8 mouse cellular contexts compared by ENCODE assay signal in the genomic region with DNA sequence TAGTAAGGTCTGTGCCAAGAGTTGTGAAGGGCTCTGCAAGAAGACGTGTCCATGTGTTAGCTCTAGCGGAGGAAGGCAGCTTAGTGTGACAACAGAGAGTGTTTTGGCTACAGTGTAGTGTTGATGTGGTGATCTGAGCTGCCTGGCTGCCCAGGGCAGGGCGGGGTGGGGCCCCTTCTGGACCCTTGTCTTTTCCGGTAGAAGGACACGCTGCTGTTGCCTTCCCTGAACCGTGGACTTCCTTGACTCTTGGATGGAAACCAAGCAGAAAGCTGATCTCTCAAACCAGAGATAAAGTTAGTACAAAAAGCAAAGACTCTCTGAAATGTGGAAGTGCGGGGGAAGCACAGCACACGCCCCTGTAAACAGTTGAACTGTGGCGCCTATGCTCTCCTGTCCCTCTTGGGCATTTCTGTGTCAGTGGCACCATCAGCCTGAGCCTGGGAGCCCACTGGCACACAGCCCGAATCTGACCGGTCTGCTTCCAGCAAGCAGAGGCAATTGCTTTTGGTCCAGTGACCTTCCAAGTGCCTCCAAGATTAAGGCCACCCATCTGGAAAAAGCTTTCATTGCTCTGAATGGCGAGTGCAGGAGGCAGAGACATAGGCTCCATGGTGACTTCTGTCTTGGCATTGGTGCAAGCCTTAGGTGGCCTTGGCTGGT. TPM values are rescaled to one million over a fixed set of nuclear protein-coding genes. Genes with fewer than 3 reads are reported as not detected.
DNase-seq lines count a peak whose midpoint lies in the region; ATAC-seq and TF ChIP-seq lines count a peak whose summit lies in the region.

No protein-coding gene starts in this region.

- no peaks in the 10 kb centered on the region for H3K9me3 ChIP-seq in embryonic facial prominence, embryonic 12.5 days
- H3K9me3 ChIP-seq in embryonic facial prominence, embryonic 10.5 days = no peaks in the 10 kb centered on the region
- no peaks in the 10 kb centered on the region for H3K9me3 ChIP-seq in lung, embryonic 15.5 days
- no peaks in the 10 kb centered on the region for H3K9me3 ChIP-seq in limb, embryonic 10.5 days (replicated peaks)

- H3K9ac ChIP-seq in embryonic facial prominence, embryonic 12.5 days = no peak overlapping the region
- H3K9ac ChIP-seq in lung, embryonic 15.5 days = no peak overlapping the region

- no peak for DNase-seq in embryonic facial prominence, embryonic 10.5 days (ENCODE audit: low spot score)
- no peak for DNase-seq in Patski (ENCODE audit: low read depth, low spot score)
- peak; percentile 55 to 91 for DNase-seq in cerebellum, postnatal 4 days (ENCODE audit: low spot score in 2 of 2)
- DNase-seq in heart, postnatal 36 days = peak; percentile 76 to 80
- no peak for DNase-seq in limb, embryonic 10.5 days (ENCODE audit: low spot score)

- 0 out of 2 replicates have a peak, but pooled peaks have one; percentile 47 for ATAC-seq in embryonic facial prominence, embryonic 12.5 days (ENCODE audit: insufficient number of reproducible peaks, insufficient read depth, low FRiP score, low TSS enrichment)
- peak; percentile 80 for ATAC-seq in Patski
- peak; percentile 39; the same call in 1 of the 2 replicates for ATAC-seq in lung, embryonic 15.5 days (ENCODE audit: borderline replicate concordance, extremely low read depth, low FRiP score, low TSS enrichment)

- CTCF ChIA-PET in Patski (lab: Charles Lee) = no interaction called here

- no peak overlapping the region for H3K4me3 ChIP-seq in embryonic facial prominence, embryonic 12.5 days
- H3K4me3 ChIP-seq in embryonic facial prominence, embryonic 10.5 days = no peak overlapping the region
- H3K4me3 ChIP-seq in lung, embryonic 15.5 days = no peak overlapping the region
- H3K4me3 ChIP-seq in small intestine, adult 2 months (ENCODE audit: low read depth, low read length) = no peak overlapping the region
- no peak overlapping the region for H3K4me3 ChIP-seq in limb, embryonic 10.5 days

- POLR2A ChIA-PET in Patski (lab: Charles Lee) = interaction anchor here (0.8 kb wide), 1 partner anchor 26 kb away, joined by 3 read pairs; no protein-coding TSS in a partner anchor

- H3K4me2 ChIP-seq in embryonic facial prominence, embryonic 12.5 days (replicated peaks) = no peak overlapping the region
- H3K4me2 ChIP-seq in lung, embryonic 15.5 days = no peak overlapping the region

- H3K27ac ChIP-seq in embryonic facial prominence, embryonic 12.5 days = no peak overlapping the region
- no peak overlapping the region for H3K27ac ChIP-seq in embryonic facial prominence, embryonic 10.5 days (replicated peaks)
- H3K27ac ChIP-seq in lung, embryonic 15.5 days = no peak overlapping the region
- peak overlapping the region; percentile 27; the same call in 1 of the 2 replicates for H3K27ac ChIP-seq in small intestine, adult 2 months (ENCODE audit: insufficient read depth, low read depth, low read length)
- no peak overlapping the region for H3K27ac ChIP-seq in limb, embryonic 10.5 days

- no peaks in the 10 kb centered on the region for H3K27me3 ChIP-seq in embryonic facial prominence, embryonic 12.5 days
- H3K27me3 ChIP-seq in embryonic facial prominence, embryonic 10.5 days (replicated peaks; ENCODE audit: low read depth, poor library complexity, severe bottlenecking) = no peaks in the 10 kb centered on the region
- no peaks in the 10 kb centered on the region for H3K27me3 ChIP-seq in Patski
- H3K27me3 ChIP-seq in lung, embryonic 15.5 days = no peaks in the 10 kb centered on the region
- H3K27me3 ChIP-seq in small intestine, adult 2 months (ENCODE audit: control insufficient read depth, insufficient read depth, low read length) = no peaks in the 10 kb centered on the region
- no peaks in the 10 kb centered on the region for H3K27me3 ChIP-seq in limb, embryonic 10.5 days (ENCODE audit: low read depth, poor library complexity, severe bottlenecking)

- H3K36me3 ChIP-seq in embryonic facial prominence, embryonic 12.5 days = no peaks in the 10 kb centered on the region
- H3K36me3 ChIP-seq in embryonic facial prominence, embryonic 10.5 days (replicated peaks) = no peaks in the 10 kb centered on the region
- H3K36me3 ChIP-seq in lung, embryonic 15.5 days = no peaks in the 10 kb centered on the region
- no peaks in the 10 kb centered on the region for H3K36me3 ChIP-seq in small intestine, adult 2 months (ENCODE audit: control insufficient read depth, insufficient read depth, low read length)
- H3K36me3 ChIP-seq in limb, embryonic 10.5 days = no peaks in the 10 kb centered on the region

- intact Hi-C loops in heart, postnatal 36 days (cut with DNase I) = loop anchor here (2.0 kb wide), 2 partner anchors 46 to 82 kb away; no protein-coding TSS in a partner anchor

- H3K4me1 ChIP-seq in embryonic facial prominence, embryonic 12.5 days = no peaks in the 10 kb centered on the region
- peaks cover 28% of the 10 kb centered on the region for H3K4me1 ChIP-seq in embryonic facial prominence, embryonic 10.5 days
- peaks cover 10% of the 10 kb centered on the region for H3K4me1 ChIP-seq in lung, embryonic 15.5 days
- H3K4me1 ChIP-seq in small intestine, adult 2 months (ENCODE audit: control insufficient read depth, insufficient read depth, insufficient read length, low read length) = peaks cover 18% of the 10 kb centered on the region
- H3K4me1 ChIP-seq in limb, embryonic 10.5 days = 0 out of 2 replicates have a peak, but pooled peaks cover 8% of the 10 kb centered on the region

- TF ChIP-seq POLR2A in small intestine, adult 2 months (IDR thresholded peaks at IDR 0.05; ENCODE audit: low read depth, low read length) = no peak

- WGBS in embryonic facial prominence, embryonic 12.5 days = 78% methylated on average over 12 of the region's 12 CpGs
- WGBS in embryonic facial prominence, embryonic 10.5 days = 78% methylated on average over 12 of the region's 12 CpGs
- 46% methylated on average over 12 of the region's 12 CpGs for WGBS in lung, embryonic 15.5 days
- 13% methylated on average over 12 of the region's 12 CpGs for WGBS in small intestine, adult 2 months
- 88% methylated on average over 12 of the region's 12 CpGs for whole genome bisulfite sequencing in limb, embryonic 10.5 days

- in situ Hi-C loops in Patski (cut with MboI; ENCODE audit: low pct_unique_long_range_greater_than_20kb) = loop anchor here (25.0 kb wide), 1 partner anchor 420 kb away; a partner anchor contains a TSS

- no peak for TF ChIP-seq CTCF in Patski (IDR thresholded peaks at IDR 0.05)
- TF ChIP-seq CTCF in small intestine, adult 2 months (IDR thresholded peaks at IDR 0.05; ENCODE audit: extremely low read depth, insufficient read length, insufficient replicate concordance, low read depth, low read length) = no peak

RNA-seq across cellular contexts. Expression of a gene that starts 48.7 kb away (rescaled TPM):
- polyA plus RNA-seq in embryonic facial prominence, embryonic 12.5 days (2016; fragmentation: Nextera tagmentation; extraction: Ambion mirVana) = 23.0 and 24.6 TPM in 2 replicates
- polyA plus RNA-seq in embryonic facial prominence, embryonic 10.5 days (2016; fragmentation: Nextera tagmentation; extraction: Ambion mirVana) = 28.2 and 39.6 TPM in 2 replicates
- 2.9 TPM for polyA plus RNA-seq in Patski (2021)
- total RNA-seq in heart, postnatal 36 days (2021) = 10 to 100 TPM; 13.5 to 16.4 TPM
- polyA plus RNA-seq in lung, embryonic 15.5 days (2015; fragmentation: Nextera tagmentation; extraction: Ambion mirVana) = 16.1 and 18.1 TPM in 2 replicates
- polyA plus RNA-seq in small intestine, adult 2 months (2012; rRNA removed) = 10.1 and 21.6 TPM in 2 replicates
- polyA plus RNA-seq in limb, embryonic 10.5 days (2016; fragmentation: Nextera tagmentation; extraction: Ambion mirVana) = 12.5 and 14.0 TPM in 2 replicates

Comparison
In these comparisons a context has a peak if more than half of its experiments do, and no peak if none do; other contexts are left out.
1. DNase-seq: peak in cerebellum, postnatal 4 days (2 of 2) and heart, postnatal 36 days (2 of 2); none in embryonic facial prominence, embryonic 10.5 days (single experiment), Patski (single experiment) and limb, embryonic 10.5 days (single experiment).
2. Peak in every context shown above with its lines, with median percentiles within 50 percentile points of each other: ATAC-seq.